Mouse (Mus musculus) cerebellum, adult 9-10 months (tissue): ENCODE measurements around the gene 1700001C02Rik.
A peak's percentile ranks its signal among the peaks of the same experiment; 100 is the strongest.

Source experiments
- DNase-seq: peaks from one replicate; pipeline ENCODE4 v3.0.0; 2022

Gene 1700001C02Rik

GRCm38 (mm10) chr5:30465861-30466260 lies at the start of gene 1700001C02Rik:
1700001C02Rik (plus strand) TSS chr5:30466047.
- no peak for DNase-seq

GRCm38 (mm10) chr5:30416665-30417064 lies 49.2 kb upstream of the 1700001C02Rik start:
- no peak for DNase-seq

GRCm38 (mm10) chr5:30423121-30423520 lies 42.7 kb upstream of the 1700001C02Rik start:
- no peak for DNase-seq

- DNase-seq, result peak; percentile 38
These were observed 42.1 kb upstream of the 1700001C02Rik start for GRCm38 (mm10) chr5:30423572-30424244.

GRCm38 (mm10) chr5:30427406-30427805 lies 38.4 kb upstream of the 1700001C02Rik start:
- DNase-seq, result no peak

- DNase-seq, result no peak
These were observed 26.9 kb upstream of the 1700001C02Rik start for GRCm38 (mm10) chr5:30438931-30439330.

- no peak for DNase-seq
These were observed 25.4 kb upstream of the 1700001C02Rik start for GRCm38 (mm10) chr5:30440308-30440906.

GRCm38 (mm10) chr5:30442196-30442595 lies 23.7 kb upstream of the 1700001C02Rik start:
- no peak for DNase-seq

GRCm38 (mm10) chr5:30444327-30444895 lies 21.4 kb upstream of the 1700001C02Rik start:
- no peak for DNase-seq

- no peak for DNase-seq
These were observed 9.8 kb upstream of the 1700001C02Rik start for GRCm38 (mm10) chr5:30456056-30456455.

- DNase-seq, result no peak
These were observed 5.7 kb upstream of the 1700001C02Rik start for GRCm38 (mm10) chr5:30460155-30460554.

- peak; percentile 42 for DNase-seq
These were observed 4.0 kb upstream of the 1700001C02Rik start, which contains the start of gene Otof for GRCm38 (mm10) chr5:30461821-30462220. Otof (minus strand) TSS chr5:30461932.

- no peak for DNase-seq
These were observed 468 bp downstream of the 1700001C02Rik start for GRCm38 (mm10) chr5:30466315-30466714.

GRCm38 (mm10) chr5:30470454-30470853 lies 4.6 kb downstream of the 1700001C02Rik start:
- DNase-seq, result no peak

GRCm38 (mm10) chr5:30472148-30472547 lies 6.3 kb downstream of the 1700001C02Rik start:
- DNase-seq, result no peak

- DNase-seq, result peak; percentile 41
These were observed 10.7 kb downstream of the 1700001C02Rik start for GRCm38 (mm10) chr5:30476534-30476933.

GRCm38 (mm10) chr5:30482319-30482718 lies 16.5 kb downstream of the 1700001C02Rik start:
- DNase-seq, result peak; percentile 72

- DNase-seq, result peak; percentile 28
These were observed 17.7 kb downstream of the 1700001C02Rik start for GRCm38 (mm10) chr5:30483533-30483932.

- no peak for DNase-seq
These were observed 18.7 kb downstream of the 1700001C02Rik start for GRCm38 (mm10) chr5:30484591-30484990.

- DNase-seq, result no peak
These were observed 19.3 kb downstream of the 1700001C02Rik start for GRCm38 (mm10) chr5:30485136-30485535.

- no peak for DNase-seq
These were observed 24.4 kb downstream of the 1700001C02Rik start for GRCm38 (mm10) chr5:30490215-30490614.

GRCm38 (mm10) chr5:30490845-30491244 lies 25.0 kb downstream of the 1700001C02Rik start:
- DNase-seq, result no peak

GRCm38 (mm10) chr5:30493723-30494122 lies 27.9 kb downstream of the 1700001C02Rik start:
- no peak for DNase-seq

GRCm38 (mm10) chr5:30494606-30495005 lies 28.8 kb downstream of the 1700001C02Rik start:
- no peak for DNase-seq
